Mouse (Mus musculus) G1E (cell line): ENCODE results near the gene Phf21b. TPM values are rescaled to one million over a fixed set of nuclear protein-coding genes. Genes with fewer than 3 reads are reported as not detected.

Experiments
- ATAC-seq: 2 replicates; pipeline ENCODE4 v1.8.0; 2016; ENCODE audit warnings: mild to moderate bottlenecking; ENCODE audit not compliant: insufficient number of reproducible peaks, poor library complexity, low FRiP score, severe bottlenecking; ENCODE audit errors: extremely low read depth
- DNase-seq: peaks from one replicate; pipeline ENCODE4 v3.0.0; 2012; ENCODE audit warnings: low spot score
- H3K27me3 ChIP-seq: 2 replicates; pipeline ENCODE4 v1.6.1; 2012; ENCODE audit warnings: mild to moderate bottlenecking, low read length, inconsistent platforms; ENCODE audit not compliant: insufficient read depth
- H3K36me3 ChIP-seq: replicated peaks from 2 replicates; pipeline ENCODE3; 2012; ENCODE audit warnings: mild to moderate bottlenecking, inconsistent platforms
- H3K4me1 ChIP-seq: 2 replicates; pipeline ENCODE4 v1.6.1; 2012; ENCODE audit warnings: low read depth, low read length, inconsistent platforms, mixed read lengths; ENCODE audit not compliant: insufficient read depth
- H3K4me3 ChIP-seq: 2 replicates; pipeline ENCODE4 v1.5.1; 2012; ENCODE audit warnings: low read depth, mild to moderate bottlenecking, inconsistent platforms, low read length, moderate library complexity, mixed read lengths
- H3K9me3 ChIP-seq: replicated peaks from 2 replicates; pipeline ENCODE4 v1.6.1; 2012; ENCODE audit warnings: inconsistent platforms
- CTCF ChIP-seq: IDR thresholded peaks from 2 replicates; pipeline ENCODE4 v1.5.1; 2012; ENCODE audit warnings: low read depth, low read length, inconsistent platforms, mixed read lengths
- GATA1 ChIP-seq: IDR thresholded peaks from 2 replicates; pipeline ENCODE4 v1.6.1; 2012; ENCODE audit warnings: borderline replicate concordance, low read length, inconsistent platforms, mixed read lengths
- GATA2 ChIP-seq: IDR thresholded peaks from 2 replicates; pipeline ENCODE4 v1.6.1; 2012; ENCODE audit warnings: low read depth, low read length, inconsistent platforms, borderline replicate concordance
- POLR2AphosphoS5 ChIP-seq: IDR thresholded peaks from 2 replicates; pipeline ENCODE4 v1.6.1; 2012; ENCODE audit warnings: low read depth, low read length, inconsistent platforms; ENCODE audit not compliant: insufficient replicate concordance
- TAL1 ChIP-seq: conservative IDR thresholded peaks from 2 replicates; pipeline ENCODE4 v1.6.1; 2012; ENCODE audit warnings: low read depth, low read length, inconsistent platforms, mixed read lengths
- polyA plus RNA-seq: library from polyadenylated mRNA; stranded (reverse); fragments of >175 nt; gene quantifications from 2 replicates; pipeline ENCODE4 v1.2.3, GENCODE M21; 2012
- total RNA-seq, 2 experiments: library from RNA; stranded (forward) in 1 of 2; stranded (reverse) in 1 of 2; fragments of 200-1000 nt in 1 of 2; fragments of >200 nt in 1 of 2; fragmentation: Nextera tagmentation in 1 of 2; gene quantifications; 2 replicates each; pipeline ENCODE4 v1.2.3; 2014 to 2017

Gene Phf21b
- total and polyA plus RNA-seq, 3 experiments, result 0.27 TPM; not detected in 2

- peaks cover 86% of the 10 kb centered on the region for H3K9me3 ChIP-seq
- DNase-seq (no peak), ATAC-seq (no peak)
- no peaks in the 10 kb centered on the region for H3K36me3 ChIP-seq
- no peak overlapping the region for H3K4me3 ChIP-seq
- no peaks in the 10 kb centered on the region for H3K4me1 ChIP-seq
- no peaks in the 10 kb centered on the region; the same call in 1 of the 2 replicates for H3K27me3 ChIP-seq
- TF ChIP-seq GATA1 (no peak), TAL1 (no peak), CTCF (no peak), GATA2 (no peak), POLR2AphosphoS5 (no peak)
Measured at GRCm38 (mm10) chr15:84857623-84858022, 1.8 kb upstream of the Phf21b start.

GRCm38 (mm10) chr15:84854921-84855901 is 638 bp downstream of the Phf21b start:
- peaks cover 76% of the 10 kb centered on the region for H3K9me3 ChIP-seq
- H3K36me3 ChIP-seq, result no peaks in the 10 kb centered on the region
- no peak overlapping the region; the same call in 1 of the 2 replicates for H3K4me3 ChIP-seq
- no peaks in the 10 kb centered on the region for H3K4me1 ChIP-seq
- DNase-seq, result no peak
- ATAC-seq, result no peak
- H3K27me3 ChIP-seq, result no peaks in the 10 kb centered on the region; the same call in 1 of the 2 replicates
- TF ChIP-seq TAL1 (no peak; the same call in 1 of the 2 replicates), CTCF (no peak), POLR2AphosphoS5 (no peak), GATA2 (no peak), GATA1 (no peak)

GRCm38 (mm10) chr15:84854171-84854811 is 1.6 kb downstream of the Phf21b start:
- TF ChIP-seq CTCF (no peak), TAL1 (no peak), GATA1 (no peak), GATA2 (no peak), POLR2AphosphoS5 (no peak)
- DNase-seq (no peak), ATAC-seq (no peak)
- H3K27me3 ChIP-seq, result no peaks in the 10 kb centered on the region; the same call in 1 of the 2 replicates
- H3K4me1 ChIP-seq, result no peaks in the 10 kb centered on the region
- H3K9me3 ChIP-seq, result peaks cover 76% of the 10 kb centered on the region
- H3K4me3 ChIP-seq, result no peak overlapping the region; the same call in 1 of the 2 replicates
- H3K36me3 ChIP-seq, result no peaks in the 10 kb centered on the region

DNA sequence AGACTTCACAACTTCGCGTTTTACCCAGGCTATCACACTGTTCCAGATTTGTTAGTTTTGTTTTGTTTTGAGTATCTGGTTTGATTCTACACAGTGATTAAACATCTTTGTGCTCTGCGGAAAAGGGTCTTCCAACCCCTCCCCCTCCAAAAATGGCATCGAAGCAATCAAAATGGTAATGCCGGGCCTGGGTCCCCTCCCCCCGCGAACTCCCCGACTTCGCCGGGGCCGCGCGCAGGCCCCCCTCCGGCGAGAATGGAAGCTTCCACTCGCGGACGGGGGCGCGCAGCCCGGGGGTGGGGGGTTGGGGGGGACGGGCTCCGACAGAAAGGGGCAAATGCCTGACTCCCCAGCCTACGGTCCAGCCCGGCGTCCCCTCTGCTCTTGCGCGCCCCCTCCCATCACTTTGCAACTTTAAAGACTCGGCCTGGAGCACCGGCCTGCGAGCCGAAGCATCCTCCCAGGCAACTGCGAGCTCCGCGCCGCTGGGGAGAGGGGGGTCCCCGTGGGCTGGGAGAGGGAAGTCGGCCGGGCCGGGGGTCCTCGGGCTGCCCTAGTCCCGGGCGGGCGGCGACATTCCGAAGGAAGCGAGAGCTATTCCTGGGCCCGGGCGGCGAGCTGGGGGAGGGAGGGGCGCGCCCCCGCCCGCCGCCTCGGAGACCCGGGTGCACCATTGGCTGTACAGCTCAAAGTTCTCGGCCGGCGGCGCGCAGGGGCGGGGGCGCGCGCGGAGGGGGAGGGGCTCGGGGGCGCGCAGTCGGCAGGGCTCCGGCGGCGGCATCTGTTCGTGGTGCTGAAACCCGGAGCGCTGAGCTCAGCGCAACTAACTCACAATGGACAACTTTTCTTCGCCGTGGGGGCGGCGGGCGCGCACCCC is 2.4 kb downstream of the Phf21b start:
- Histone ChIP-seq H3K4me1 (no peaks in the 10 kb centered on the region), H3K27me3 (no peaks in the 10 kb centered on the region; the same call in 1 of the 2 replicates), H3K36me3 (no peaks in the 10 kb centered on the region), H3K9me3 (peaks cover 76% of the 10 kb centered on the region), H3K4me3 (no peak overlapping the region)
- TF ChIP-seq CTCF, result no peak
- TF ChIP-seq GATA2, result no peak
- no peak for TF ChIP-seq POLR2AphosphoS5
- TF ChIP-seq TAL1, result no peak
- TF ChIP-seq GATA1, result no peak
- DNase-seq (no peak), ATAC-seq (no peak)

- TF ChIP-seq POLR2AphosphoS5, result no peak
- TF ChIP-seq GATA1, result no peak
- no peak for TF ChIP-seq TAL1
- TF ChIP-seq GATA2, result no peak
- TF ChIP-seq CTCF, result no peak
- Histone ChIP-seq H3K27me3 (no peaks in the 10 kb centered on the region; the same call in 1 of the 2 replicates), H3K4me3 (no peak overlapping the region), H3K4me1 (no peaks in the 10 kb centered on the region), H3K9me3 (peaks cover 76% of the 10 kb centered on the region), H3K36me3 (no peaks in the 10 kb centered on the region)
- no peak for DNase-seq
- ATAC-seq, result no peak
Measured at GRCm38 (mm10) chr15:84852457-84853070, 3.3 kb downstream of the Phf21b start.
